Mouse (Mus musculus) spleen, adult 2 months (tissue): ENCODE measurements at regions not wholly inside any gene's neighbourhood (a gene's known extent, or its start where the extent isn't known, plus 50 kb on each side); places are given as distances from the start of the nearest gene placed in this dataset.

ENCODE experiments used
- DNase-seq, 2 experiments: peaks; one replicate each; pipeline versions ENCODE4 v3.0.0 to v3.0.0-alpha.2; 2012 to 2021; ENCODE audit warnings: low spot score in 2 of 2, low read depth in 1 of 2
- H3K27ac ChIP-seq: fragments of 200-500 bp; 2 replicates; pipeline ENCODE4 v1.5.1; 2012; ENCODE audit warnings: low read length, inconsistent platforms; ENCODE audit not compliant: insufficient read depth
- H3K27me3 ChIP-seq: fragments of 200-500 bp; 2 replicates; pipeline ENCODE4 v1.6.1; 2012; ENCODE audit warnings: mild to moderate bottlenecking, moderate library complexity, low read length, inconsistent platforms; ENCODE audit not compliant: control insufficient read depth, insufficient read depth
- H3K36me3 ChIP-seq: fragments of 200-500 bp; 2 replicates; pipeline ENCODE4 v1.6.1; 2012; ENCODE audit warnings: mild to moderate bottlenecking, low read length, inconsistent platforms; ENCODE audit not compliant: control insufficient read depth, insufficient read depth
- H3K4me1 ChIP-seq: fragments of 200-500 bp; 2 replicates; pipeline ENCODE4 v1.6.1; 2011; ENCODE audit warnings: inconsistent platforms; ENCODE audit not compliant: control insufficient read depth, insufficient read depth, insufficient read length
- H3K4me3 ChIP-seq: fragments of 200-500 bp; 2 replicates; pipeline ENCODE4 v1.5.1; 2011; ENCODE audit warnings: mild to moderate bottlenecking, inconsistent platforms; ENCODE audit not compliant: insufficient read depth, insufficient read length; ENCODE audit errors: extremely low read depth
- CTCF ChIP-seq: fragments of 200-500 bp; IDR thresholded peaks from 2 replicates; pipeline ENCODE4 v1.5.1; 2011; ENCODE audit warnings: mild to moderate bottlenecking, inconsistent platforms; ENCODE audit not compliant: insufficient read depth, insufficient read length, insufficient replicate concordance; ENCODE audit errors: extremely low read depth
- POLR2A ChIP-seq: fragments of 200-500 bp; IDR thresholded peaks from 2 replicates; pipeline ENCODE4 v1.6.1; 2011; ENCODE audit warnings: low read depth, low read length, inconsistent platforms
- WGBS: fragments of 180-500 bp; shearing (Covaris S2); methylation state at CpG from one replicate; pipeline ENCODE4 v1.1.7; 2018; 5-methylcytosine and 5-hydroxymethylcytosine counted together

- Histone ChIP-seq H3K4me3 (no peak overlapping the region), H3K4me1 (no peaks in the 10 kb centered on the region), H3K36me3 (no peaks in the 10 kb centered on the region), H3K27ac (no peak overlapping the region), H3K27me3 (no peaks in the 10 kb centered on the region; the same call in 1 of the 2 replicates)
- 9% methylated on average over 19 of the region's 19 CpGs for WGBS
- TF ChIP-seq CTCF = no peak
- no peak for TF ChIP-seq POLR2A
- no peak for DNase-seq
Measured at GRCm38 (mm10) chr11:94882687-94883383, 53.2 kb upstream of the Col1a1 start.

GRCm38 (mm10) chr11:94881982-94882686 is 53.9 kb upstream of the Col1a1 start:
- no peak for DNase-seq
- H3K4me3 ChIP-seq = no peak overlapping the region
- no peak overlapping the region for H3K27ac ChIP-seq
- no peak for TF ChIP-seq CTCF
- TF ChIP-seq POLR2A = no peak
- no peaks in the 10 kb centered on the region for H3K36me3 ChIP-seq
- no peaks in the 10 kb centered on the region; the same call in 1 of the 2 replicates for H3K27me3 ChIP-seq
- whole genome bisulfite sequencing = 30% methylated on average over 9 of the region's 9 CpGs
- H3K4me1 ChIP-seq = no peaks in the 10 kb centered on the region

DNA sequence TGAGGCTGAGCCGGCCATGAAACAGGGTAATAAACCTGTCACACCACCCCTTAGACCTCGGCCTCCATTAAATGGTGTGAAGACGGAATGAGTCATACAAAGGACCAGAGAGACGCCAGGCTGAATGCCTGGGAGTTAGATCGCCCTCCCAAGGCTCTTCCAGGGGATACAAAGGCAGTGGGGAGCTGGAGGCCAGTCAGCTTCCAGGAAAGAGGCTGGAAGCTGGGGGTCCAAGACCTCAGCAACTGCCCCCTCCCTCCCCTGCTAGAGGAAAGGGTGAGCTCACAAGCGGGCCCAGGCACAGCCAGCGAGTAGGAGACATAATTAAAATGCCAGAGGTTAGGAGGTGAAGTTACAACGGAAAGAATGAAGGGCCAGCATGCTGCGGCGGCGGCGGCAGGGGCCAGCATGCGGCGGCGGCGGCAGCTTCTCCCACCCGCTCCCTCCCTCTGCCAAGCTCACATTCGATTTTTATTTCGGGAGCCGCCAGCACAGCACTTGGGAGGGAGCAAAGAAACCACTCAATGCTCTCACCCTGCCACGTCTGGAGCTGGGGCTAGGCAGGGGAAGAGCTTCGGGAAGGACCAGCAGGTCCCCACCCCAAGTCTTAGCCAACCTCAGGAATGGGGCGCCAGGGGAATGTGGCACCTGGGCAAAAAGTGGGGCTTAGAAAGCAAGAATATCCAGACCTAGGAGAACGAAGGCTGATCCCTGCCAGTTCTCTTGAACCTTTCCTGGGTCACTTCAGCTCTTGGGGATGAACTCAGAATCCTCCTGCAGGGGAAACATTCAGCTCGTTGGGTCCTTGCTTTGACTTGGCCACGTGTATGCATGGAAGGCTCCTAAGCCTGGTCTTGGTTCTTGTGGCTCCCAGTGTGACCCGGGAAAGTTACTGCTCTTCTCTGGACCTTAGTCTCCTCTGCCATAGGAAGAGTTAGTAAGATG is 54.9 kb upstream of the Col1a1 start:
- Histone ChIP-seq H3K4me1 (no peaks in the 10 kb centered on the region), H3K27ac (no peak overlapping the region), H3K36me3 (no peaks in the 10 kb centered on the region), H3K4me3 (no peak overlapping the region), H3K27me3 (no peaks in the 10 kb centered on the region; the same call in 1 of the 2 replicates)
- TF ChIP-seq CTCF (no peak), POLR2A (no peak)
- WGBS = 8% methylated on average over 27 of the region's 27 CpGs
- no peak for DNase-seq

DNA sequence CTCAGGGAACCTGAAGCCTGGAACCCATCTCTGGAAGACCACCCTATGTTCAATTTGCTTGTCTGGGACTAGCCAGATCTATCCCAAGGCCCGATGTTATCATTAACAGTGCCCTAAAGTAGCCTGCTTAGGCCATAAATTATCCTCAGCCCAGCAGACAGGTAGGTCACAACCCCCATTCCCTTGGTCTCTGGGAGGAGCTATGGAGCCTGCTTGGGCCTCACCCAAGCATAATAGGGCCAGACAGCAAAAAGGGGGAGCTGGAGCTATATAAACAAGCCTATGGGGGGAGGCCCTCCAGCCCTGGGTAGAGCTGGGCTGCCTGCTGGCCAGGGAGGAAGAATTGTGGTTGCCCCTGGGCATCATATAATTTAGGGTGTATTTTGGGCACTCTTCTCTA is 59.3 kb upstream of the Col1a1 start:
- WGBS = 26% methylated on average over 1 of the region's 1 CpGs
- Histone ChIP-seq H3K4me3 (no peak overlapping the region), H3K4me1 (no peaks in the 10 kb centered on the region), H3K36me3 (no peaks in the 10 kb centered on the region), H3K27ac (no peak overlapping the region), H3K27me3 (no peaks in the 10 kb centered on the region; the same call in 1 of the 2 replicates)
- TF ChIP-seq CTCF (no peak), POLR2A (no peak)
- no peak for DNase-seq

DNA sequence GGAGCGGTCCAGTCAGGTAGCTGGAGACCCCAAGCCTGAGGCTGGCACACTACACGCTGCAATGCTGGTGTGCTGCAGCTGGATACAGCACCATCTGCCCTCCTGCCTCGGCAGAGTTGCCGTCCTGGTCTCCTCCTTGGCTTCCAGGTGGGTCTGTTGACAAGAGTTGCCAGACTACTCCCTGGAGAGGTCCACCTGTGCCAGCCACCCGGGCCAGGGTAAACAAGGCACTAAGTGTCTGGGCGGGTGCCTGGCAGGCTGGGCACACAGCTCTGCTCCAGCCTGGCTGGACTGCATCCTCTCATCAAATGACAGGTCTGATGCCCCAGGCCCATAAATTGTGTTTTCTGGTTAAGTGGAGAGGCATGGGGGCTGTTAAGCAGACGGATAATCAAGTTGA is 61.0 kb upstream of the Col1a1 start:
- H3K27me3 ChIP-seq = no peaks in the 10 kb centered on the region; the same call in 1 of the 2 replicates
- no peak overlapping the region for H3K4me3 ChIP-seq
- H3K36me3 ChIP-seq = no peaks in the 10 kb centered on the region
- WGBS = 58% methylated on average over 7 of the region's 7 CpGs
- H3K27ac ChIP-seq = no peak overlapping the region
- TF ChIP-seq CTCF (no peak), POLR2A (no peak)
- H3K4me1 ChIP-seq = no peaks in the 10 kb centered on the region
- no peak for DNase-seq

DNA sequence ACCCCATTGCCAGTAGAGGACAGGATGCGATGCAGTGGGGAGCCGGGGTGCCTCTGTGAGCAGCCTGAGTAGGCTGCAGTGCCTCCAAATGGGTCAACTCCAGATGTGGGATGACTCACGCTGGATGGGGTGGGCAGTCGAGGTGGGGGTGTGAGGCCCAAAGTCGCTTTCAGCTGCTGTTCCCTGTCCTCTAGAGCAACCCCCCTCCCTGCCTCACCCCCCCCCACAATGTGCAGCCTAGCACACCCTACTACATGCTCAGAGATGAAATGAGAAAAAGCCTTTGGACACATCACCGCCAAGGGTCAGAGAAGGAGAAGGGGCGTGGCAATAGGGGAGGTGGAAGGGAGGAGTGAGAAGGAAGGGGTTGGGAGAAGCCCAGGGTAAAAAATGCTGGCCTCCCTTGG is 61.9 kb upstream of the Col1a1 start:
- Histone ChIP-seq H3K27me3 (no peaks in the 10 kb centered on the region; the same call in 1 of the 2 replicates), H3K27ac (no peak overlapping the region), H3K36me3 (no peaks in the 10 kb centered on the region), H3K4me1 (no peaks in the 10 kb centered on the region), H3K4me3 (no peak overlapping the region)
- TF ChIP-seq CTCF (no peak), POLR2A (no peak)
- 24% methylated on average over 7 of the region's 7 CpGs for WGBS
- DNase-seq = no peak
